Mouse (Mus musculus) adipose tissue, adult 10 weeks (tissue): Measurements from ENCODE around the gene Tas1r3. TPM values are rescaled to one million over a fixed set of nuclear protein-coding genes. Genes with fewer than 3 reads are reported as not detected.

Source experiments
- polyA plus RNA-seq: library from polyadenylated mRNA; stranded (reverse); fragments of 350-450 nt; fragmentation: Illumina TruSeq; extraction: RNeasy Lipid Tissue Mini Kit (QIAGEN cat#74804); gene quantifications from one replicate; pipeline ENCODE4 v1.2.3, GENCODE M21; 2014; ENCODE audit warnings: low read depth, low replicate concordance

Gene Tas1r3
- polyA plus RNA-seq, result 0.24 TPM

DNA sequence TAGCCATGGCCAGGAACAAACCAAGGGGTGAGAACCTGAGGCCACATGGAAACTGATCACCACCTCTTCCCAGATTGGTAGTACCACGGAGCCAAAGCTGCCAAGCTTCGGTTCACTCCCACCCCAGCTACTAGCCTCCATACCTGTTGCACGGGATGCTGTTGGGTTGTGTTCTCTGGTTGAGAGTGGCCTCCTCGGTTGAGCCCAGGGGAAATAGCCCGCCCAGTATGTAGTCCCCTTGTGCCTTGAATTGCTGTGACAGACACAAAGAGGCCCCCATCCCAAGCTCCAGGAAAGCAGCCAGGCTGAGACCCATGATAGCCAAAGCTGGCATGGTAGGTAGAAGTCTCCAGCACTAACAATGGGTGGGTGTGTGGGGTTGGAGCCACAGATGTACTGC lies at the start of gene Tas1r3:
Gene Tas1r3, minus strand, starts transcription at position 362 of the 400 bp plus-strand sequence.

DNA sequence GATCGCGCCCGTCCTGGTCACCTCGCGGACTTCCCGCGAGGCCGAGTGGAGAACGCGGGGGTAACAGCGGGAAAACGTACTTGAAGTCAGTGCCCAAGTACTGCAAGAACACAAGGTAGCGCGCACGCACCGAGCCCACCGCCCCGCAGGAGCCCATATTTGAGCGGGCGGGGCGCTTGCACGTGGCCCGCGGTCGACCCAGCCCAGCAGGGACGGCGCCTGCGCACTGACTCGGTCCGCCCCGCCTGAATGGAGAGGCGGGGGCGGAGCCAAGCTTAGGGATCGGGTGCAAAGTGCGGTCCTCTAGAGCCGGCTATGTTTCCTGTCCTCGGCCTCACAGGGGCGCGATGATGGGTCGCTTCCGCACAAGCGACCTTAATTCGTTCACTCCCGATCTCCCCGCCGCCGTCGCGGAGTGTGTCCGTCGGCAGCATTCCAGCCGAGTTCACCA lies 28.4 kb upstream of the Tas1r3 start, which contains the start of the genes Pusl1 and Acap3:
Gene Pusl1, minus strand, starts transcription at position 231 of the 451 bp plus-strand sequence.
Gene Acap3, plus strand, starts transcription at position 272 of the 451 bp plus-strand sequence.

DNA sequence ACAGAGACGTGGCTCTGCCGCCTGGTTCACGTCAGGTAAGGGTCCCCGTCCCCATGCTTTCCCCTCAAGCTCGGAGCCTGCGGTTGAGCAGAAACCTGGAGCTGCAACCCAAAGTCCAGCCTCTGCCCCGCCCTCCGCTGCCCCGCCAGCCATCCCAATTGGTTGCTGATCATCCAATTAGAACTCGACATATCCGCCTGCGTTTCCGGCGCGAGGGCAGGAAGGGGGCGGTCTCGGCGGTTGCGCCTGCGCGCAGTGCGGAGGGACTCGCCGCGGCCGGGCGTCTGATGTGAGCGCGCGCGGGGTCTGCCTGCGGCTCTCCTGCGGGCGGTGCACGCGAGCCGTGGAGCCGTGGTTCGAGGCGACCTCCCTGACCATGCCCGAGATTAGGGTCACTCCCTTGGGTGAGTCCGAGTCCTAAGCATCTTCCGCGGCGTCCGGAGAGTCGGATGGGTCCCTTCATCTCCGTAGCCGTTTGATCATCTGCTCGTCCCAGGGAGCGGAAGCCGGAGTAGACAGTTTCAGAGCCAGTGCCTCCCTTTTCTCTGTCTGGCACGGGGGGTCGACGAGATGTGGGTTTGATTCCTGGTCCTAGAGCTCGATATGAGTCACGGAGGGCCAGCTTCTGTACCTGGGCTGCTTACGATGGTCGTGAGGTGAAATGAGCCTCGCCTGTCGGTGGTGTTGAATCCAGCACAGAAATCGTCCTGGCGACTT lies 6.3 kb upstream of the Tas1r3 start, which contains the start of the genes Cptp and Ints11:
Gene Cptp, minus strand, starts transcription at position 124 of the 717 bp plus-strand sequence.
Gene Ints11, plus strand, starts transcription at position 230 of the 717 bp plus-strand sequence.

DNA sequence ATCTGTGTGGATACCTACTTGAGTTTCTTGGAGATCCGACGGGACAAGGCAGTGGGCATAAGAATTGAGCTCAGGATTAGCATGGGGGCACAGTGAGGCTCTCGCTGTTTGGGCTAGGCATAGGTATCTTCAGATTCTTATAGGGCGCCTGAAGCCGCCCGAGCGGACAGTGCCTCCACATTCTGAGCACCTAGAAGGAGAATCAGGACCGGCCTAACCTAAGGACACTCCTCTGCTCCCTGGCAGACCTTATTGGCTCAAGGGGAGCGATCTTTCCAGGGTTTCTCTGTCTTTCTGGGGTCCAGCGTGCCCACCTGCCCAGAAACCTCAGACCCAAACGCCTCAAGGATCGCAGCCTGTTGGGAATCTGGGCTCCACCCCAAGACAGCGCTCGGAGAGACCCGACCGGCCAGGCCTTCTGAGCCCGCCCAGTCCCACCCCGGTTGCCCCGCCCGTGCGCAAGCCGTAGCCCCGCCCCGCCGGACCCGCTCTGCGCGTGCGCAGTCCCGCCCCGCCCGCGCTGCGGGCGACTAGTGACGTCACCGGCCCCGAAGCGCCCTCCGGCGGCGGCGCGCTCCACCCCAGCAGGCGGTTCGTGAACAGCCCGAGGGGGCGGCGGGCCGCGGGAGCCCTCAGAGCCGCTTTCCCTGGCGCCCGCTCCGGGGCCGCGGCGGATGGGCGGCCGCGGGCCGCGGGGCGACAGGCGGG lies 16.1 kb downstream of the Tas1r3 start, which contains the start of gene Dvl1:
Gene Dvl1, plus strand, starts transcription at position 532 of the 708 bp plus-strand sequence.

DNA sequence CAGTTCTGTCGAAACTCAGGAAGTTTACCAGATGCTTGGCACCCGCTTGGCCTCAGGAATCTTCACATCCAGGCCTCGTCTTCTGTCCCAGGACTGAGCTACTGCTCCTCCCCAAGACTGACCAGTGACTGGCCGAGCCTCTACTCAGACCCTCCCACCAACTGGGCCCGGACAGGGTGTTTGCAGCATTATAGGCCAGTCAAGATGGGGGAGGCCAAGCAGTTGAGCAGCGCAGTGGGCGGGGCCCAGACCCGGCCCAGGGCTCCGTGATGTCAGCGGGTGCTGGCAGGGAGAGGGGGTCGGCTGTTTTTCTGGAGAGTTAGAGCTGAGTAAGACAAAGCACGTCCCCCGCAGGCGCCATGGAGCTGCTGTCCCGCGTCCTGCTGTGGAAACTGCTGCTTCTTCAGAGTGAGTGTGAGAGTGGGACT lies 23.7 kb downstream of the Tas1r3 start, which contains the start of gene Mxra8:
Gene Mxra8, plus strand, starts transcription at position 198 of the 428 bp plus-strand sequence.

DNA sequence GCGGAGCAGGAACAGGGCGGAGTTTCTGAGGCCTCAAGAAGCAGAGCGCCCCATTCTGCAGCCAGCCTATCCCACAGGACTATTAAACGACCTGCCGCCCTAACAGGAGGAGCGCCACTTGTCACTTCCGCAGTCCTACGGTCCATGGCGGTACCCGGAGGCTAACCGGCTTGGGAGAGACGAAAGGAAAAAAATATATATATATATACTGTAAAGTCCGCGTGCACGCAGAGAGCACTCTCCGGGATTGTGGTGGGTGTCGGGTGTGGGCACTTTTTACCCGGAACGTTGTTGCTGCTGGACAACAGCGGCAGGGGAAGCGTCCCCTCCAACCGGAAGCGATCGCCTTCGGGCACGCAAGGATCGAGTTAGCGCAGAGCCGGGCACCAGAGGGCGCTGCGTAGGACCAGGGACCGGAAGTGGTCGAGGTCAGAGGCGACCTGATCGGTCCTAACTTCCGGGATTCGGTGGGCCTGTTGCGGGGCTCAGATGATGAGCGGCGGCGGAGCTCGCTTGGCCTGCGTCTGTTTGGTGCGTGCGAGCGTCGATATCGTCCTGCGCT lies 31.9 kb downstream of the Tas1r3 start, which contains the start of gene Aurkaip1:
Gene Aurkaip1, plus strand, starts transcription at position 68 of the 562 bp plus-strand sequence.

DNA sequence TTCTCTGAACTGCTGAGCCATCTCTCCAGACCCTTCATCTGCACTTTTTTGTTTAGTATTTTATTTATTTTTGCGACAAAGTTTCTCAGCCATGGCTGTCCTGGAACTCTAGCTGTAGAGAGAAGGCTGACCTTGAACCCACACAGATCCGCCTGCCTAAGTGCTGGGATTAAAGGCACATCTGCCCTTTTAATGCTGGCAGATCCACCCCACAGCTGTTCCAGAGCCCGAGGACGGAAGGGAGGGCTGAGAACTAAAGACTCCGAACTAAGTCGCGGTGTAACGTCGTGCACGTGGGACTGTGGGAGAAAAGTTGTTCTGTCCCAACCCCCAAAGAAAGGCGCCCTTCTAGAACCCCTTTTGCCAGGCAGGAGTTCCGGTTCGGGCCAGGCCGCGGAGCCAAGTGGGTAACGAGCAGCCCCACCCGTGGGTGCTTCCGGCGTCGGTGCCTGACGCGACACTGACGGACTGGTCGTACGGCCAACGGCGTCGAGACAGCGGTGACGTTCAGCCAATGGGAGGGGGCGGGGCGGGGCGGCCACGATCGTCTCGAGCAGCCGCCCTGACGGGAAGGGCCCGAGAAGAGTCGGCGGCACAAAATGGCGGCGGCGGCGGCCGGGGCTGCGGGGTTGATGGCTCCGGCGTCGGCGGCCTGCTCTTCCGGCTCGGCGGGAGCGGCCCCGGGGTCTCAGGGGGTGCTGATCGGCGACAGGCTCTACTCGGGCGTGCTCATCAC lies 51.1 kb downstream of the Tas1r3 start, which contains the start of gene Ccnl2:
Gene Ccnl2, plus strand, starts transcription at position 561 of the 736 bp plus-strand sequence.

Other genes with a start within 250 kb of the Tas1r3 start
- 63.7 TPM for gene Cdk11b, start 238.5 kb downstream of the Tas1r3 start, polyA plus RNA-seq
- gene Gm10563, start 218.0 kb downstream of the Tas1r3 start, polyA plus RNA-seq, result not detected
- 32.0 TPM for gene Mmp23, start 210.0 kb downstream of the Tas1r3 start, polyA plus RNA-seq
- gene Mib2, start 194.2 kb downstream of the Tas1r3 start, polyA plus RNA-seq, result 31.0 TPM
- gene Fndc10, start 169.0 kb downstream of the Tas1r3 start, polyA plus RNA-seq, result 18.7 TPM
- gene Ssu72, start 158.6 kb downstream of the Tas1r3 start, polyA plus RNA-seq, result 69.1 TPM
- gene Tmem240, start 128.6 kb downstream of the Tas1r3 start, polyA plus RNA-seq, result 0.89 TPM
- 33.3 TPM for gene Atad3a, start 102.3 kb downstream of the Tas1r3 start, polyA plus RNA-seq
- 15.1 TPM for gene Vwa1, start 88.7 kb downstream of the Tas1r3 start, polyA plus RNA-seq
- gene Tmem88b, start 77.5 kb downstream of the Tas1r3 start, polyA plus RNA-seq, result 5.9 TPM
- 2.4 TPM for gene Ankrd65, start 72.9 kb downstream of the Tas1r3 start, polyA plus RNA-seq
- 111 TPM for gene Mrpl20, start 60.5 kb downstream of the Tas1r3 start, polyA plus RNA-seq
- 107 TPM for gene Ccnl2, start 50.9 kb downstream of the Tas1r3 start, polyA plus RNA-seq
- gene Aurkaip1, start 32.1 kb downstream of the Tas1r3 start, polyA plus RNA-seq, result 96.0 TPM
- gene Mxra8, start 23.7 kb downstream of the Tas1r3 start, polyA plus RNA-seq, result 87.1 TPM
- 63.2 TPM for gene Dvl1, start 16.0 kb downstream of the Tas1r3 start, polyA plus RNA-seq
- gene Cptp, start 6.1 kb upstream of the Tas1r3 start, polyA plus RNA-seq, result 15.3 TPM
- gene Ints11, start 6.2 kb upstream of the Tas1r3 start, polyA plus RNA-seq, result 20.0 TPM
- gene Pusl1, start 28.4 kb upstream of the Tas1r3 start, polyA plus RNA-seq, result 20.0 TPM
- 9.8 TPM for gene Acap3, start 28.5 kb upstream of the Tas1r3 start, polyA plus RNA-seq
- 49.1 TPM for gene Ube2j2, start 80.5 kb upstream of the Tas1r3 start, polyA plus RNA-seq
- gene C1qtnf12, start 99.0 kb upstream of the Tas1r3 start, polyA plus RNA-seq, result 116 TPM
- gene B3galt6, start 129.3 kb upstream of the Tas1r3 start, polyA plus RNA-seq, result 5.6 TPM
- gene Sdf4, start 129.5 kb upstream of the Tas1r3 start, polyA plus RNA-seq, result 298 TPM
- 2.4 TPM for gene Tnfrsf4, start 150.5 kb upstream of the Tas1r3 start, polyA plus RNA-seq
- 1.8 TPM for gene Tnfrsf18, start 162.8 kb upstream of the Tas1r3 start, polyA plus RNA-seq
- 19.1 TPM for gene Ttll10, start 196.1 kb upstream of the Tas1r3 start, polyA plus RNA-seq
- gene 9430015G10Rik, start 246.6 kb upstream of the Tas1r3 start, polyA plus RNA-seq, result 22.0 TPM